Mouse (Mus musculus): ENCODE results near the gene Phip.
A peak's percentile ranks its signal among the peaks of the same experiment; 100 is the strongest.

The Phip gene

DNA sequence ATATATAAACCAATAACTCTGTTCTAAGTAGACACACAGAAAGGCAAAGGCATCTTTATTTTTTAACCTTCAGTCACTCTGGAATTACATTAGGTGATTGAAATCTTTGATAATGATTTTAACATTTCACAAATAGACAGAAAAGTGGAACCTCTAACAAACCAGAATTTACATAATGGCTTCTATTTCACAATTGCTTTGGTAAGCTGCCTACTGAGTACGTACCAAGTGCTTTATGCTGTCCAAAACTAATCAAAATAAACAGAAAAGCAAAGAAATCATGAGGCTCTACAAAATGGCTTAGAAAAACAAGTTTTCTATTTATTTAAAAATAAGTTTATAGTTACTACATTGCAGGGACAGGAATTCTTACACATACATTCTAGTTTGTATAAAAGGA lies 109.2 kb downstream of the Phip start:
- no peak for DNase-seq

DNA sequence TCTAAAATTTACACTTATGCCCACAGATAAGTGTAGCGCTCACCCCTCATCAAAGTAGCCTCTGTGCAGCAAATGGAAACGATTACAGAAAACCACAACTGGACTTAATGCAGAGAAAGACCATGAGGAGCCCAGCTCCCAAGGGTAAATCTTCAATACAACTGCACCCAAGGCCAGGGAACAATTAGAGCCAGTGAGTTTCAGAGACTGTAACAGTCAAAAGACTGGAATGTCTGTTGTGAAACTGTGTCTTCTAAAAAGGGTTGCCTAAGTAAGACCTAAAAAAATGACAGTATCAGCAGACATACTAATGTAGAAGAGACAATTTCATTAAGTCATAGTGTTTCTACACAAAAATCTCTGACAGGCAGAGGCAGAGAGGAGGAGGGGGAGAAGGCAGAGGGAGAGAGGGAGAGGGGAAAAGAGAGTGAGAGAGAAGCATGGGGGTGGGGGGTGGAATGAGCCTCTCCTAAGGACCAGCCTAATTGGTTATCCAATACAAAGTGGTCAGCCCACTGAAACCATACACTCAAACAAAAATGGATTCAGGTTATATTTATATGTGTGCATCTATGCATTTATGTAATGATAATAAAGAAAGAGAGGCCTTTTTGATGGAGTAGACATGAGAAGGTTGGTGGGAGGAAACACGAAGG lies 113.4 kb downstream of the Phip start:
- DNase-seq = no peak

GRCm38 (mm10) chr9:82861316-82861715 lies 114.0 kb downstream of the Phip start:
- no peak for DNase-seq

DNA sequence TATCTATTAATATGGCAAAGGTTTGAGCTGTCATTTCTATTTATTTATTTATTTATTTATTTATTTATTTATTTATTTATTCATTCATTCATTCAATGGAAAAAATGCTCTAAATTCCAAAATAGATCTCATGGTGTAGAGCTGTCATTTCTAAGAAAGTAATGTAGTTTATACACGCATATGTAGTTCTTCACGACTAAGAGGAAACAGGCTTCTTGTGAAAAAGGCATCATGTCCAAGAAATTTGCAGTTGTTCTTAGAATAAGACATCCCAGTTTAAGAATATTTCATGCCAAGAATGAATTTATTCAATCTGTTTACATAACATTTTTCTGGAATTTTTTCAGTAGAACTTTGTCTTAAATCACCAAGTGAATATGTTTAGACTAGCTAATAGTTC lies 114.5 kb downstream of the Phip start:
- DNase-seq = no peak

DNA sequence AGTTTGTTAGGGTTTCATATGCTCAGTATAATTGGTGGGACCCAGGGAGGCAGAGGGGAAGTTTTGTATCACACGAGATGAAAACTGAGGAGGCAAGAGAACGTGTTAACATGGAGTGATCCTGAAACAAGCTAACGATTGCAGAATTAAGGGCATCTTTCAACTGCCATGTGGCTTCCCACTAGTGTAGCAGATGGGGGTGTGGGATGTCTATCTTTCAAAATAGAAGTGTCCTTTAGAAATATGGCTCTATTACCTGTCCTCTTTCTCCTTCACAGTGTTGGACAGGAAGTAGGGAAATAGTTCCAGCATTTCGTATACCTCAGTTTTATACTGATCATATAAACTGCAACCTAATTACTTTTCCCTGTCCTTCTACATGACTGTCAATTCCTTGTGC lies 119.1 kb downstream of the Phip start:
- no peak for DNase-seq

DNA sequence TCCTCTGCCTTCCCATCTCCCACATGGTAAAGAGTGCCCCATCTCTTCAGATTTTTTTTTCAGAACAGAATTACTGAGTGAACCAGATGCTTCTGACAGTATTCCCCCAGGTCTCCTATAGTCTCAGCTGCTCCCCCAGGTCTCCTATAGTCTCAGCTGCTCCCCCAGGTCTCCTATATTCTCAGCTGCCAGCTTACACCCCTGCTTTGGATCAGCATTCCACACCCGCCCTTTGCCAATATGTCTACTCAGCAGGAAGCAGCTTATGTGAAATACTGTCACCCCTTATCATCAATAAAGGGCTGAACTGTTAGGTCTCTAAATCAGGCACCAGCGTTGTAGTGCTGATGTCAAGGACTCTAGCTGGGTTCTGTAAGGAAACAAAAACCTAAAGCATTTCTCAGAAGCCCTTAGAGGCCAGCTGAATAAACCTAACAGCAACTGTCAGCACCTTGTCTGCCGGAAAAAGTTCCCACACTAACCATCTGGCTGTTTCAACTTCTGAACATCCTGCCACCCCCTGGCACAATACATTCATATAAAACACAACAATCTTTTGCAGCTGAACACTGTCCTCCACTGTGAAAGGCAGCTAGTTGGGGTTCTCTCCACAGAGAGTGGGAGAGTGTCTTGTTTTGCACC lies 120.2 kb downstream of the Phip start:
- DNase-seq = no peak

DNA sequence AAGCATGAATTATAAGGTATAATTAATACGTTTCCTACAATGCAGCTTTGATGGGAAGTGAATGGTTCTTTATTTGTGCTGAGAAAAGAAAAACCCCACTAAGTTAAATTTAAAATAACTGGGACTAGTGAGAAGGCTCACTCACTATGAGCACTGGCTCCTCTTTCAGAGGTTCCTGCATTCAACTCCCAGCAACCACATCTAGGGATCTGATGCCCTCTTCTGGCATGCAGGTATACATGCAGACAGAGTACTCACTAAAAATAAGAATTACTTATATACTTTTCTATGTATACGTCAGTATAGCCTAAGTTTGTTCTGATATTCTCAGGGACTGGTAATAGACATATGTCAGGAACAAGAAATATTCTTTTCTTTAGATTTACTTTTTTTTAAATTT lies 121.3 kb downstream of the Phip start:
- no peak for DNase-seq

- no peak for DNase-seq
Measured at GRCm38 (mm10) chr9:82842671-82843070, 132.6 kb downstream of the Phip start.

- DNase-seq = no peak
Measured at GRCm38 (mm10) chr9:82835921-82836320, 139.4 kb downstream of the Phip start.

DNA sequence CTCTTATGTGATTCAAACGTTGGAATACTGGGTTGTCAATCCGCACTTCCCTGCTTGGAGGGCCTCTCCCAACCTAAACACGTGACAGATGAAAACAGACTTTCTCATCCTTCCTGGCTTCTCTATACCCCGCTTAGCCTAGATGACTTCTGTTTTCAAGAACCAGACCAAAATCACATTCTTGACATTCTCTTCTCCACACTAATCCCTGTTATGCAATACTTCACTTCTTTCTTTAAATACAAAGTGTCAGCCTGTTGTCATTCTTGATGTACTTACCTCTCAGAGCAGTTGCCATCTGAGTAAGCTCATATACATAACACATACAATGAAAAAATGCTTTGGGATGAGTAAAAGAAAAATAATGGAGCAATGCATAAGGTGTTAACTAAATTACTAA lies 143.4 kb downstream of the Phip start:
- no peak for DNase-seq

DNA sequence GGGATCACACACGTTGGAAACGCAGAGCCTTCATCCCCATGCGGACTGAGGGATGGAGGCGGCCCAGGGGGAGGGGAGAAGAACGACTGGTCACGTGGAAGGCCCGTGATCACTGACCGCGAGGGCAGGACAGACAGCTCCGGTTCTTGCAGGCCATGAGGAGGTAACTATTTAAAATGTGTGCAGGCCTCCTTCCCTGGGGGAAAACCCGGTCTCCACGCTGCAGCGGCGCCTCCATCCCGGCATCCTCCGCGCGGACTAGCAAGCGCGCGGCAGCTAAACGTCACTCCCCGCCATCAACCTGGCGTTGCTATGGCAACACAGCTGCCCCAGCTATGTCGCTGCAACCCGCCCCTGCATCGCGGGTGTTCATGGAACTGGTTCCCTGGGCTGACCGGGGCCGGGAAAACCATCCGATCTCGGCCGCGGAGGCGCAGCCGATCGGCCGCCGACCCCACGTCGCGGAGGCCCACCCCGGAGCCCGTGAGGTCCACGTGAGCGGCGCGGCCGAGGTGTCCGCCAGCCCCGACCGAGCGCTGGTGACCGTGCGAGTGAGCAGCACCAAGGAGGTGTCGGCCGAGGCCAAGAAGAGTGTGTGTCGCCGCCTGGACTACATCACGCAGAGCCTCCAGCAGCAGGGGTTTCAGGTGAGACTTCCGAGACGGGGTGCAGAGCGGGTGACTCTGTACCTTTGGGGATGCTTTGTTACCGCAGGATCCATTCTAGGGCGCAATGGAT lies 145.5 kb downstream of the Phip start:
- DNase-seq = peak; percentile 92 to 93

DNA sequence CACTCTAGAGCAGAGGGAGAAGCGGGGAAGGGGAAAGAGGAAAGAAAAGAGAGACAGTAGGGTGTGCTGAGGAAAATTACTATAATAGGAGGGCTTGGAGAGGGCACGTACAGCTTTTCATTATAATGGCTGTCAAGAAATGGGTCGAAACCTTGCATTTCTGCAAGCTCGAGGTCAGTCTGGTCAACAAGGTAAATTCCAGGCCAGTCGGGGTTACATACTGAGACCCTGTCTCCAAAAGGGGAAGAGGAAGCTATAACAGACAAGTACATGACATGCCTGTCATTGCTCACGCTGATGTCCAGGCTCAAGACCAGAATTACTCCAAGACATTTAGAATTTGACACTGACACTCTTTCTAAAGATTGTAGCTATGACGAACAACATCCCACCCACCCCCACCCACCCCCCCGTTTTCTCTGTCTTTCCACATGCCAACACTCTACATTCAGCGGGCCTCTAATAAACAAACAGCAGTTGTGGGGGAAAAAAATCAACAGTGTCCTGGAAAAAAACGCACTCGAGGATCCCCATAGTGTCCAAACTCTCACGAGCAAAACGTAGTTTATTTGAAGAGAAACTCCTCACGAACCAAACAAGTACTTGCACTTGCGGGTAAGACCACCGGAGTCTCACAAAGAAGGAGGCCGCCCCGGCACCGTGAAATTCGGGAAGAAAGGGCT lies 146.2 kb downstream of the Phip start, which contains the start of gene Irak1bp1:
Gene Irak1bp1, plus strand, starts transcription at position 534 of the 683 bp plus-strand sequence.
- no peak for DNase-seq

DNA sequence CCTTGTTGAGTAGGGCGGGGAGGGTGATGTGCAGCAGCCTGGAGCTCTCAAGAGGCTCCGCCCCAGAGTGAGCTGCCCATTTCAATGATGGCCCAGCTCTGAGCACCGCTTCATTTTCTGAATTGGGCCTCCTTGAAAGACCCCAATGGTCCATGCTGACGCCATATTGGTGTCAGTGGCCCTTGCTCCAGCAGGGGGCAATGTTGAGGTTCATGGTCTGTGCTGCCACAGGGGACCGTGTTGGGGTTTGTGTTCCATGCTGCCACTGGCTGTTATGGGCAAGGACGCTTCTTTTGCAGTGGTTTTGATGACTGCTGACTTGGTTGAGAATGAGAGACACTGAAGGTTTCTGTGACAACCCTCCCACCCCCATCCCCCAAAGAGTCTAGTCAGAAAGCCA lies 148.9 kb downstream of the Phip start:
- DNase-seq = no peak

Measured in cerebellum, postnatal 25 days (tissue).